Mouse (Mus musculus) lung, postnatal 0 days (tissue): ENCODE data around the gene Ifit3. TPM values are rescaled to one million over a fixed set of nuclear protein-coding genes. Genes with fewer than 3 reads are reported as not detected.
"Not testable (repeated sequence)": the region's sequence is repeated elsewhere in the genome, so short reads cannot be mapped to it uniquely, and the experiment has no call there.

ENCODE experiments used
- ATAC-seq: fragments of 200-750 bp; cut with Nextera tagmentation; 2 replicates; pipeline ENCODE4 v1.8.0; 2017; ENCODE audit warnings: moderate library complexity
- DNase-seq: peaks from one replicate; pipeline ENCODE4 v3.0.0-alpha.2; 2016; ENCODE audit warnings: low spot score
- H3K27ac ChIP-seq: fragments of 300-500 bp; sonication (generic); 2 replicates; pipeline ENCODE4 v1.5.1; 2014; ENCODE audit warnings: antibody characterized with exemption, mild to moderate bottlenecking, low read length, mixed read lengths
- H3K27me3 ChIP-seq: fragments of 300-500 bp; sonication (generic); replicated peaks from 2 replicates; pipeline ENCODE4 v1.6.1; 2014; ENCODE audit warnings: low read length, mixed read lengths; ENCODE audit not compliant: insufficient read depth
- H3K36me3 ChIP-seq: fragments of 300-500 bp; sonication (generic); 2 replicates; pipeline ENCODE4 v1.6.1; 2014; ENCODE audit warnings: low read length, mixed read lengths; ENCODE audit not compliant: insufficient read depth
- H3K4me1 ChIP-seq: fragments of 300-500 bp; sonication (generic); 2 replicates; pipeline ENCODE4 v1.6.1; 2014; ENCODE audit warnings: antibody characterized with exemption, low read depth, low read length, mixed read lengths; ENCODE audit not compliant: insufficient read depth
- H3K4me2 ChIP-seq: fragments of 300-500 bp; sonication (generic); replicated peaks from 2 replicates; pipeline ENCODE4 v1.6.1; 2014; ENCODE audit warnings: low read depth, mild to moderate bottlenecking, low read length, moderate library complexity, mixed read lengths
- H3K4me3 ChIP-seq: fragments of 300-500 bp; sonication (generic); 2 replicates; pipeline ENCODE4 v1.5.1; 2014; ENCODE audit warnings: low read depth, low read length
- H3K9ac ChIP-seq: fragments of 300-500 bp; sonication (generic); replicated peaks from 2 replicates; pipeline ENCODE4 v1.6.1; 2014; ENCODE audit warnings: low read depth, mild to moderate bottlenecking
- H3K9me3 ChIP-seq: fragments of 300-500 bp; sonication (generic); 2 replicates; pipeline ENCODE4 v1.6.1; 2016; ENCODE audit warnings: low read length, mixed read lengths
- CTCF ChIP-seq: IDR thresholded peaks from 2 replicates; pipeline ENCODE4 v1.5.1; 2016; ENCODE audit warnings: antibody characterized with exemption, mild to moderate bottlenecking
- EP300 ChIP-seq: IDR thresholded peaks from 2 replicates; pipeline ENCODE4 v1.6.1; 2016; ENCODE audit warnings: antibody characterized with exemption, mild to moderate bottlenecking, control low read depth
- WGBS: fragments of 180-500 bp; shearing (Covaris S2); extraction: QIAGEN DNeasy Blood & Tissue Kit; methylation state at CpG from one replicate; pipeline ENCODE4 v1.1.7; 2014; 5-methylcytosine and 5-hydroxymethylcytosine counted together
- polyA plus RNA-seq: library from polyadenylated mRNA; unstranded; fragments of >200 nt; fragmentation: Nextera tagmentation; extraction: Ambion mirVana; gene quantifications from 2 replicates; pipeline ENCODE4 v1.2.1, GENCODE M21; 2015

Ifit3 gene
- polyA plus RNA-seq, 1 experiment from 2014 or later, result 9.6 TPM

- H3K4me3 ChIP-seq, result no peak overlapping the region
- no peak overlapping the region for H3K9ac ChIP-seq
- no peaks in the 10 kb centered on the region for H3K9me3 ChIP-seq
- no peaks in the 10 kb centered on the region for H3K36me3 ChIP-seq
- peaks cover 8% of the 10 kb centered on the region; the same call in 1 of the 2 replicates for H3K4me1 ChIP-seq
- no peak overlapping the region for H3K4me2 ChIP-seq
- WGBS, result 86% methylated on average over 1 of the region's 1 CpGs
- DNase-seq, result no peak
- H3K27me3 ChIP-seq, result no peaks in the 10 kb centered on the region
- TF ChIP-seq EP300, result no peak
- TF ChIP-seq CTCF, result no peak
- no peak for ATAC-seq
- no peak overlapping the region for H3K27ac ChIP-seq
These were observed 17.1 kb upstream of the Ifit3 start for GRCm38 (mm10) chr19:34566178-34566784.

GRCm38 (mm10) chr19:34568988-34569895 lies 14.1 kb upstream of the Ifit3 start:
- 45% methylated on average over 7 of the region's 7 CpGs for WGBS
- Histone ChIP-seq H3K9me3 (no peaks in the 10 kb centered on the region), H3K36me3 (0 out of 2 replicates have a peak, but pooled peaks cover 4% of the 10 kb centered on the region), H3K27me3 (no peaks in the 10 kb centered on the region), H3K9ac (no peak overlapping the region), H3K4me2 (no peak overlapping the region), H3K4me1 (peaks cover 8% of the 10 kb centered on the region; the same call in 1 of the 2 replicates), H3K27ac (peak overlapping the region; percentile 68), H3K4me3 (no peak overlapping the region)
- peak; percentile 85 for TF ChIP-seq EP300
- no peak; the same call in 1 of the 2 replicates for TF ChIP-seq CTCF
- DNase-seq, result peak; percentile 82
- ATAC-seq, result peak; percentile 93

GRCm38 (mm10) chr19:34569896-34570476 lies 13.3 kb upstream of the Ifit3 start:
- peak; percentile 8 for DNase-seq
- WGBS, result 73% methylated on average over 4 of the region's 4 CpGs
- no peak for TF ChIP-seq EP300
- no peak for TF ChIP-seq CTCF
- Histone ChIP-seq H3K36me3 (0 out of 2 replicates have a peak, but pooled peaks cover 4% of the 10 kb centered on the region), H3K4me1 (peaks cover 8% of the 10 kb centered on the region; the same call in 1 of the 2 replicates), H3K4me2 (no peak overlapping the region), H3K27me3 (no peaks in the 10 kb centered on the region), H3K27ac (no peak overlapping the region), H3K9me3 (no peaks in the 10 kb centered on the region), H3K9ac (no peak overlapping the region), H3K4me3 (no peak overlapping the region)
- ATAC-seq, result 0 out of 2 replicates have a peak, but pooled peaks have one; percentile 33

DNA sequence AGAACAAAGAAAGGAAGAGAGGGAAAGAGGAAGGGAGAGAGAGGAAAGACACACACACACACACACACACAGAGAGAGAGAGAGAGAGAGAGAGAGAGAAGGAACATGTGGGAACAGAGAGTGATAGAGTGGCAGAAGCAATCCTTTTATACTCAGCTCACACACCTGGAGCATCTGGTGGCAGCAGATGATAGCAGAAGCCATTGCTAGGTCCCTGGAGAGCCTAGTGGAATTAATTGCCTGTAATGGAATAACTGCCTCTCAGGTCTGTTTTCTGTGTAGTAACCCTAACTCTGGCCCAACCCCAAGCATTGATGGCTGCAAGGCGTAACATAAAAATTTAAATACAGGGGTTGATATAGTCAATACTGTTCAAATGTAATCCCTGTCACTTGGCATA lies 12.3 kb upstream of the Ifit3 start:
- ATAC-seq, result no peak
- WGBS, result 87% methylated on average over 1 of the region's 1 CpGs

DNA sequence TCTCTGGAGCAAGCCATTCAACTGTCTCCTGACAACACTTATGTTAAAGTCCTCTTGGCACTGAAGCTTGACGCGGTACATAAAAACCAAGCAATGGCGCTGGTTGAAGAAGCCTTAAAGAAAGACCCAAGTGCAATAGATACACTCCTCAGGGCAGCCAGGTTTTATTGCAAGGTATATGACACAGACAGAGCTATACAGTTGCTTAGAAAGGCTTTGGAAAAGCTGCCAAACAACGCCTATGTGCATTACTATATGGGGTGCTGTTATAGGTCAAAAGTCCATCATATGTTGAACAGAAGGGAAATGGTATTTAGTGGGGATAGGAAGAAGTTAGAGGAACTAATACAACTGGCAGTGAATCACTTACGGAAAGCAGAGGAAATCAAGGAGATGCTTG lies 9.7 kb upstream of the Ifit3 start:
- H3K27me3 ChIP-seq, result no peaks in the 10 kb centered on the region
- TF ChIP-seq EP300, result no peak
- TF ChIP-seq CTCF, result no peak
- WGBS, result 91% methylated on average over 5 of the region's 5 CpGs
- ATAC-seq (no peak), DNase-seq (no peak)
- H3K27ac ChIP-seq, result no peak overlapping the region
- H3K9me3 ChIP-seq, result no peaks in the 10 kb centered on the region
- no peak overlapping the region for H3K9ac ChIP-seq
- 0 out of 2 replicates have a peak, but pooled peaks cover 4% of the 10 kb centered on the region for H3K36me3 ChIP-seq
- H3K4me3 ChIP-seq, result no peak overlapping the region
- no peak overlapping the region for H3K4me2 ChIP-seq
- peaks cover 8% of the 10 kb centered on the region; the same call in 1 of the 2 replicates for H3K4me1 ChIP-seq

More for the DNA sequence above, 12.3 kb upstream of the Ifit3 start:
- H3K36me3 ChIP-seq, result 0 out of 2 replicates have a peak, but pooled peaks cover 4% of the 10 kb centered on the region
- DNase-seq, result no peak
- H3K9ac ChIP-seq, result no peak overlapping the region
- no peak overlapping the region for H3K27ac ChIP-seq
- peaks cover 8% of the 10 kb centered on the region; the same call in 1 of the 2 replicates for H3K4me1 ChIP-seq
- H3K4me3 ChIP-seq, result no peak overlapping the region
- no peaks in the 10 kb centered on the region for H3K9me3 ChIP-seq
- no peak overlapping the region for H3K4me2 ChIP-seq
- TF ChIP-seq CTCF, result no peak
- no peak for TF ChIP-seq EP300
- H3K27me3 ChIP-seq, result no peaks in the 10 kb centered on the region

DNA sequence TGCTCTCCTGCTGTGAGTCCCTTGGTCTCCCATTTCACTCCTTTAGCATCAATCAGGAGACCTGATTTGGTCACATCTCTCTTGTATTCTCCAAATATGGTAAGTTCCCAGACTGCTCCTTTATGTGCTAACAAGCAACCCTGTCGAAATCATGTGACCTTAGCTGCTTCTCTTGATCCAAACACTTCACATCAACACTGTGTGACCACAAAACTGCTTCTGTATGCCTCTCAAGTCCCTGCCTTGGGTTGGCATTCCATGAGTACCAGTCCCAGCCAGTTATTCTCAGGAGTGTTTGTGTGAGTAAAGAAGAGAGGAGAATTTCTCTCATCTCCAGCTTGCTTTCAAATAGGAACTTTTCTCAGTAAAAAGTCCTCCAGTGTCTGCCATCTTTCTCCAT lies 6.2 kb upstream of the Ifit3 start:
- no peak overlapping the region for H3K4me3 ChIP-seq
- TF ChIP-seq EP300, result peak; percentile 94
- TF ChIP-seq CTCF, result no peak
- no peak overlapping the region for H3K4me2 ChIP-seq
- peak overlapping the region; percentile 72 for H3K27ac ChIP-seq
- H3K4me1 ChIP-seq, result no peaks in the 10 kb centered on the region
- 0 out of 2 replicates have a peak, but pooled peaks cover 4% of the 10 kb centered on the region for H3K36me3 ChIP-seq
- WGBS, result 31% methylated on average over 1 of the region's 1 CpGs
- DNase-seq (peak; percentile 94), ATAC-seq (peak; percentile 100)
- H3K9ac ChIP-seq, result no peak overlapping the region
- no peaks in the 10 kb centered on the region for H3K9me3 ChIP-seq
- H3K27me3 ChIP-seq, result no peaks in the 10 kb centered on the region

DNA sequence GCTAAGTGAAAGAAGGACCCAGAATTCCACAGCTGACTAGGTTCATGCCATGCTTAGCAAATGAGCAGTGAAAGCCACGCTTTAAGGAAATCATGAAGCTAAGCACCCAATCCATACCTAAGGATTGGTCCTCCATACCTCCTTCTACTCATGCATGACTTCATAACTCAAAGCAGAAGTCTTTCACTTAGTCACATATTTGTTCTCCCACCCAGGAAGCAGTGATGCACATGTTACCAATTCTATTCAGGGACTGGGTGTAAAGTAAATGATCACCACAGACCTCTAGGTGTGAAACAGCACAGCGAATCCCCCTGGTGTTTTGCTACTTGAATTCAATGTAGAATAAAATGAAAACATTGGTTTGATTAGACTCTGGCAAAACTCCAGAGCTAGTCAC lies 635 bp upstream of the Ifit3 start:
- DNase-seq, H3K4me3 ChIP-seq, H3K27ac ChIP-seq, H3K4me1 ChIP-seq, H3K9ac ChIP-seq, H3K27me3 ChIP-seq, H3K4me2 ChIP-seq, H3K36me3 ChIP-seq, H3K9me3 ChIP-seq: not testable (repeated sequence)
- WGBS, result 70% methylated on average over 2 of the region's 2 CpGs
- ATAC-seq, result peak; percentile 11; the same call in 1 of the 2 replicates
